Mouse (Mus musculus) heart, embryonic 14.5 days (tissue): Measurements from ENCODE around the gene Erbb2. TPM values are rescaled to one million over a fixed set of nuclear protein-coding genes. Genes with fewer than 3 reads are reported as not detected.
A peak's percentile ranks its signal among the peaks of the same experiment; 100 is the strongest.

Experiments used
- ATAC-seq: fragments of 200-750 bp; cut with Nextera tagmentation; 2 replicates; pipeline ENCODE4 v1.8.0; 2017; ENCODE audit warnings: low read depth, moderate TSS enrichment; ENCODE audit not compliant: insufficient number of reproducible peaks, insufficient read depth, low FRiP score
- H3K27ac ChIP-seq, 2 experiments: fragments of 200-500 bp in 1 of 2; fragments of 300-500 bp in 1 of 2; sonication (generic) in 1 of 2; replicated peaks in 1 of 2; 2 replicates each; pipeline ENCODE4 v1.5.1; 2012 to 2014; ENCODE audit warnings: low read depth in 2 of 2, low read length in 2 of 2, control low read depth in 1 of 2, mild to moderate bottlenecking in 1 of 2, mixed read lengths in 1 of 2; ENCODE audit not compliant: control insufficient read depth in 1 of 2, insufficient read depth in 1 of 2
- H3K27me3 ChIP-seq: fragments of 300-500 bp; sonication (generic); 2 replicates; pipeline ENCODE4 v1.6.1; 2014; ENCODE audit warnings: mild to moderate bottlenecking, low read length, control low read depth; ENCODE audit not compliant: control insufficient read depth, insufficient read depth
- H3K36me3 ChIP-seq: fragments of 300-500 bp; sonication (generic); 2 replicates; pipeline ENCODE4 v1.6.1; 2014; ENCODE audit warnings: mild to moderate bottlenecking, control low read depth, low read length, mixed read lengths; ENCODE audit not compliant: control insufficient read depth, insufficient read depth
- H3K4me1 ChIP-seq, 2 experiments: fragments of 200-500 bp in 1 of 2; fragments of 300-500 bp in 1 of 2; sonication (generic) in 1 of 2; 2 replicates each; pipeline ENCODE4 v1.6.1; 2012 to 2014; ENCODE audit warnings: low read length in 2 of 2, control low read depth in 1 of 2, mixed read lengths in 1 of 2; ENCODE audit not compliant: control insufficient read depth in 2 of 2, insufficient read depth in 2 of 2
- H3K4me2 ChIP-seq: fragments of 300-500 bp; sonication (generic); 2 replicates; pipeline ENCODE4 v1.6.1; 2014; ENCODE audit warnings: mild to moderate bottlenecking, low read length
- H3K4me3 ChIP-seq, 2 experiments: fragments of 200-500 bp in 1 of 2; fragments of 300-500 bp in 1 of 2; sonication (generic) in 1 of 2; 2 replicates each; pipeline ENCODE4 v1.5.1; 2012 to 2014; ENCODE audit warnings: low read length in 2 of 2, mild to moderate bottlenecking in 2 of 2, control low read depth in 1 of 2, low read depth in 1 of 2, moderate library complexity in 1 of 2; ENCODE audit not compliant: control insufficient read depth in 1 of 2, insufficient read depth in 1 of 2
- H3K9ac ChIP-seq: fragments of 300-500 bp; sonication (generic); 2 replicates; pipeline ENCODE4 v1.6.1; 2014; ENCODE audit warnings: mild to moderate bottlenecking, low read length
- H3K9me3 ChIP-seq: fragments of 300-500 bp; sonication (generic); 2 replicates; pipeline ENCODE4 v1.6.1; 2016; ENCODE audit warnings: low read length, control low read depth; ENCODE audit not compliant: control insufficient read depth
- WGBS: fragments of 180-500 bp; shearing (Covaris S2); extraction: QIAGEN DNeasy Blood & Tissue Kit; methylation state at CpG from one replicate; pipeline ENCODE4 v1.1.7; 2014; 5-methylcytosine and 5-hydroxymethylcytosine counted together
- polyA plus RNA-seq: library from polyadenylated mRNA; unstranded; fragments of >200 nt; fragmentation: Nextera tagmentation; extraction: Ambion mirVana; gene quantifications from 2 replicates; pipeline ENCODE4 v1.2.1, GENCODE M21; 2014

Gene Erbb2
- polyA plus RNA-seq, 1 experiment from 2014 or later, result 55.1 TPM

DNA sequence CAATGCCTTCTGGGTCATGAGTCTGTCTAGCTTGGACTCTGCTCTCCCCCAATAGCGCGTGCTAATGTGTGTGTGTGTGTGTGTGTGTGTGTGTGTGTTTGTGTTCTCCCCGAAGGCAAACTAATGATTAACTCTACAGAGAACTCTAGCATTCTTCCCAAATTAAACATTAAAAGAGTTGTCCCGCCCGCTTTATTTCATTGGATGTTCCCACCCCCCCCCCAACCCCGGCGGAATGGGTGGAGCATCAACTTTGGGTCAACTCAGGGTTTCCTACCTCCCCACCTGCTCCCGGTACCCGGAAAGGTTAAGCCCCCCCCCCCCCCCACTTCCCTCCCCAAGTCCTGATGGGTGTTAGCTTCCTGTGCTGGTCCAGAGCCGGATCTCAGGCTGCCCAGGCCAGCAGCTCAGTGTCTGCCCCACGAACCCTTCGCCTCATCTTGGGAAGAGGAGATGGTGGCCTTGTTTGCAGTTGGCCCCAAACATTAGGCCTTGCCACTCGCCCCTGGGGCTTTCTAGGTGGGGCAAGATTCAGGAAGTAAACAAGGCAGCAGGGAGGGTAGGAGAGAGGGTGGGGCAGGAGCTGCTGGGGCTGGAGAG lies 36.0 kb downstream of the Erbb2 start:
- Histone ChIP-seq H3K4me3 (no peak overlapping the region), H3K4me1 (peaks cover 9 to 23% of the 10 kb centered on the region in 2 experiments), H3K4me2 (no peak overlapping the region), H3K36me3 (no peaks in the 10 kb centered on the region), H3K27ac (no peak overlapping the region), H3K27me3 (no peaks in the 10 kb centered on the region), H3K9me3 (no peaks in the 10 kb centered on the region), H3K9ac (no peak overlapping the region)
- ATAC-seq, result no peak
- 60% methylated on average over 13 of the region's 13 CpGs for WGBS

DNA sequence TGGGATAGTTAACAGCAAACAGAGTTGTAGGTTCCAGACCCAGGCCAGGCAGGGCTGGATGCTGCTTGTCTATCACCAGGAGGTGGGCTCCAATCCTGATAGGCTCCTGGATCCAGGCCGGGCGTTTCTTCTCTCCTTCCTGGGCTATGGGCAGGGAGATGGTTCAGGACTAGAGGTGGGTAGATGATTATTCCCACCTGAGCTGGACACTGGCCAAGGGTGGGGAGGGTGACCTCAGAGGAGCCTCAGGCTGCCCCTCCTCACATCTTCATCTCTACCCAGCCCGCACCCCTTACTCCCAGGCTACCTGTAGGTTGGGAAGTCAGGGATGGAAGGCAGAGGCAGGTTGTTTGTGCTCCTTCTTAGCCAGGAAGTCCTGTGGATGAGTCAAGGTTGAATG lies 37.1 kb downstream of the Erbb2 start:
- H3K27me3 ChIP-seq, result no peaks in the 10 kb centered on the region
- 60% methylated on average over 3 of the region's 3 CpGs for WGBS
- H3K4me2 ChIP-seq, result no peak overlapping the region
- no peak overlapping the region for H3K4me3 ChIP-seq
- H3K9me3 ChIP-seq, result no peaks in the 10 kb centered on the region
- no peak for ATAC-seq
- no peak overlapping the region for H3K27ac ChIP-seq
- no peaks in the 10 kb centered on the region for H3K36me3 ChIP-seq
- no peak overlapping the region for H3K9ac ChIP-seq
- peaks cover 9 to 23% of the 10 kb centered on the region in 2 experiments for H3K4me1 ChIP-seq

DNA sequence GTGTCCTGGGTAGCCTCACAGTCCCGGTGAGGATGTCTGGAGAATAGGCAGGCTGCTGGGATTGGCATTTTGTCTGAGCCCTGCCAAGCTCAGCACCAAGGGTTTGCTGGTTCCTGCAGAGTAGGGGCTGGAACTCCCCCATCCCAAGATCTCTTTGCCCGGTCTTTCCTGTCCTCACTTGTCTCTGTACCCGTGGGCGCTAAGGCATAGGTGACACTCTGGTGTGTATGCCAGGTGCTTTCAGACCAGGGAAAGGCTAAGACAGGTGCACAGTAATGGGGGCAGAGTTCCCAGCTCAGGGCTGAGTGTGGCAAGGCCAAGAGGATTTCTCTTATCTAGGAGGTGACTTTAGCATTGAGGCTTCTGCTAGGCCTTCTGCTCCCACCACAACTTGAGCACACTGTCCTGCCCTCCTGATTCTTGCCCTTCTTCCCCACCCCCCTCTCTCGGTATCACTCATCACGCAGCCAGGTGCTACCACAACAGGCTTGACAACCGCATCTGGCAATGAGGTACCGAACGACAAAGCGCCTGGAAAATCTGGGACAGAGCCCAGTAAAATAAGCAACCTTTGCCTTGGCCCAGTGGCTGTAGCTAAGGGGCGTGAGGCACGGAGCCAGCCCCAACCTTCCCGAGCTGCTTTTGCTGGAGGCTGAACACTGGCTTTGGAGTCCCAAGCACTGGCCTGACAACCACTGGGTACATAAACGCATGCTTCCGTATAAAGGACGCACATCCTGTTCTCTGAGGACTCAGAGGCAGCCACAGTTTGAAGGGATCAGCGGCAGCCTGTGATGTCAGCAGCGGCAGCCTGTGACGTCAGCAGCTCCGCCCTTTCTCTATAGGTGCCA lies 37.9 kb downstream of the Erbb2 start:
- ATAC-seq, result no peak
- no peak overlapping the region for H3K4me2 ChIP-seq
- H3K27me3 ChIP-seq, result no peaks in the 10 kb centered on the region
- H3K27ac ChIP-seq, result no peak overlapping the region
- no peaks in the 10 kb centered on the region for H3K36me3 ChIP-seq
- peaks cover 9 to 23% of the 10 kb centered on the region in 2 experiments for H3K4me1 ChIP-seq
- H3K4me3 ChIP-seq, result no peak overlapping the region
- no peaks in the 10 kb centered on the region for H3K9me3 ChIP-seq
- WGBS, result 70% methylated on average over 20 of the region's 20 CpGs
- no peak overlapping the region for H3K9ac ChIP-seq

DNA sequence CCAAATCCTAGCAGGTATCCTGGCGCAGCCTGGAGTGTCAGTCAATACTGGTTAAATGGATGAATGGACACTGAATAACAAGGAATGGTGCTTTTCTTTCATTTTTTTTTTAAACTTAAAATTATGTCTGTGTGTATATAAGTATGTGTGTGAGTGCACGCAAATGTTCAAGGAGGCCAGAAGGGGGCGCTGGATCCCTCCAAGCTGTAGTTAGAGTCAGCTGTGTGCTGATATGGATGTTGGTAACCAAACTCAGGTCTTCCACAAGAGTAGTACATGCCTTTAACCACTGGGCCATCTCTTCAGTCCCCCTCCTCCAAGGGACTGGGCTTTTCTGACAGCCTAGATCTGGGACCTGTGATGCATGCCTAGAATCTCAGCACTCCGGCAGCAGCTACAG lies 43.2 kb downstream of the Erbb2 start:
- WGBS, result 78% methylated on average over 4 of the region's 4 CpGs
- peaks cover 24% of the 10 kb centered on the region for H3K27me3 ChIP-seq

DNA sequence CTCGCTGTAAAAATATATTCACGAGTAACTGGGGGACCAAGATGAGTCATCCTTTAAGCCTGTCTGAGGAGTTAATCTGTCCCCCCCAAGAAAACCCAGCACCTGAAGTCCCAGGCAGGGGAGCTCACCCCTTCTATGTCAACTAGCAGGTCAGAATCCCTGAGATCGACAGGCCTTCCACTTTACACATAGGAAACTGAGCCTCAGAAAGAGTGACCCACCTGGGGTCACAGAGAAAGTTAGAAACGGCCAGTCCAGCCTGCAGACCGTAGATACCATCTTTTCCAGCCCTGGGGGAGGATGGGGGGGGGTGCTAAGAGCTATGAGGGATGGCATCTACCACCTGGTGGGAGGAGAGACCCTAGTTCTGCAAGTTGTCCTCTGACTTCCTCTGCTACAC lies 44.3 kb downstream of the Erbb2 start:
- H3K4me3 ChIP-seq, result no peak overlapping the region
- no peaks in the 10 kb centered on the region for H3K36me3 ChIP-seq
- 73% methylated on average over 5 of the region's 5 CpGs for WGBS
- no peak overlapping the region for H3K27ac ChIP-seq
- H3K4me1 ChIP-seq, result peaks cover 4 to 7% of the 10 kb centered on the region in 2 experiments; a peak in 3 of 4 replicates
- no peak overlapping the region for H3K9ac ChIP-seq
- ATAC-seq, result no peak
- H3K27me3 ChIP-seq, result peaks cover 25% of the 10 kb centered on the region
- no peak overlapping the region for H3K4me2 ChIP-seq
- no peaks in the 10 kb centered on the region for H3K9me3 ChIP-seq

More for the DNA sequence above, 43.2 kb downstream of the Erbb2 start:
- H3K4me1 ChIP-seq, result peaks cover 4 to 7% of the 10 kb centered on the region in 2 experiments; a peak in 3 of 4 replicates
- H3K36me3 ChIP-seq, result no peaks in the 10 kb centered on the region
- no peaks in the 10 kb centered on the region for H3K9me3 ChIP-seq
- H3K27ac ChIP-seq, result no peak overlapping the region
- no peak overlapping the region for H3K9ac ChIP-seq
- no peak for ATAC-seq
- H3K4me2 ChIP-seq, result no peak overlapping the region
- no peak overlapping the region for H3K4me3 ChIP-seq

DNA sequence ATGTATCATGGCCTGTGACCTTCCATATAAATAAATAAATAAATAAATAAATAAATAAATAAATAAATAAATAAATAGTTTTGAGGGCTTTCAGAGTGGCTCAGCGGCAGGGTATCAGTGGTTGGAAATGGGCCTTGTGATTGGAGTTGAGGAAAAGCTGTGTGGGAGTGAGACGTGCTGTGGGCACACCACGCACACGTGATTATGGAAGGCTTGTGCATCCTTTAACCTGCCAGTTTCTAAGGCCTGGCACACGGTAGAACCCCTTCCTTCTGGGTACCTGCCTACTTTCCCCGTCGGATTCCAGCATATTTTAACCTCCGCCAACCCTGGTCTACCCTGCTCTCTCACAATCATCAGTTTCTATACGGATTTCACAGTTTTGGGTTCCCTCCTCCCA lies 44.7 kb downstream of the Erbb2 start:
- H3K27ac ChIP-seq, result no peak overlapping the region; a peak in 1 of 4 replicates
- ATAC-seq, result peak; percentile 2; the same call in 1 of the 2 replicates

DNA sequence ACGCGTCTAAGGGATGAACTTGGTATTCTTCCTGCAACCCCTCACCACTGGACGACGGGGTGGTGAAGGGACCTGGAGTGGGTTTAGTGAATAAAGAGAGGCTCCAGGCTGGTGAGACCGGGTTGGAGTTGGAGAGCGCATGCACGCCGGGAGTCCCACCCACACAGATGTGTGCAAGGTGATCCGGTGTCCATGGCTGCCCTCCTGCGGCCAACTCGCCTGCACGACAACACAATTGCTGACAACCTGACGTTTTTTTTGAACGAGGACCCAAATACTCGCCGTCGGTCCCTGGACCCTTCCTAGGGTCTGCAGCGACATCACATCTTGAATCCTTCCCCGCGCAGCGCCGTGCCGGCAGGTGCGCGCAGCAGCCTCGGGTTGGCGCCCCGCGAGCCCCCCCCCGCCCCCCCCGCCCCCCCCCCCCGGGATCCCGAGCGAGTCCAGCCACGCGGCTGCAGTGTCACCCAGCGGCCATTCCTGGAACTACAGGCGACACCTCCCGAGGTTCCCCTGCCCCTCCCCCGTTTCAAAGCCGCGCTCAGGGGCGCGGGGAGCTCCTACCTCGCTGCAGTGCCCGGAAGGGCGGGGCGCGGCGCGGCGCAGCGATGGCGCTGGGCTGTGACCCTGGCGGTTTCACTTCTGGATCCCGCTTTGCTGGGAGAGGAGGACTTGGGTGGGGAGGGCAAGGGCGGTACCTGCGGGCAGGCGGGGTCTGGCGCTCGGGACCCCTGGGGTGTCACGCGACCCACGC lies 45.3 kb downstream of the Erbb2 start:
- H3K9ac ChIP-seq, result peak overlapping the region; percentile 75
- peaks cover 25% of the 10 kb centered on the region for H3K27me3 ChIP-seq
- peak overlapping the region in 1 of 2 experiments; percentile 20; a peak in 2 of 4 replicates for H3K27ac ChIP-seq
- H3K9me3 ChIP-seq, result no peaks in the 10 kb centered on the region
- peak overlapping the region; percentile 90 for H3K4me2 ChIP-seq
- H3K4me3 ChIP-seq, result peak overlapping the region; percentile 55 to 66
- H3K4me1 ChIP-seq, result peaks cover 4 to 7% of the 10 kb centered on the region in 2 experiments; a peak in 3 of 4 replicates
- no peaks in the 10 kb centered on the region for H3K36me3 ChIP-seq
- WGBS, result under 1% methylated on average over 51 of the region's 64 CpGs
- peak; percentile 69 for ATAC-seq

More for the DNA sequence above, 44.7 kb downstream of the Erbb2 start:
- WGBS, result 17% methylated on average over 9 of the region's 9 CpGs
- peak overlapping the region; percentile 90 for H3K4me2 ChIP-seq
- peak overlapping the region; percentile 55 to 66 for H3K4me3 ChIP-seq
- no peaks in the 10 kb centered on the region for H3K36me3 ChIP-seq
- peak overlapping the region; percentile 75 for H3K9ac ChIP-seq
- H3K9me3 ChIP-seq, result no peaks in the 10 kb centered on the region
- H3K4me1 ChIP-seq, result peaks cover 4 to 7% of the 10 kb centered on the region in 2 experiments; a peak in 3 of 4 replicates
- H3K27me3 ChIP-seq, result peaks cover 25% of the 10 kb centered on the region
